Mouse (Mus musculus): Measurements from ENCODE around the gene Brwd3. TPM values are rescaled to one million over a fixed set of nuclear protein-coding genes. Genes with fewer than 3 reads are reported as not detected.

Gene Brwd3
- total RNA-seq (2023): 10 to 100 TPM; 22.0 TPM

DNA sequence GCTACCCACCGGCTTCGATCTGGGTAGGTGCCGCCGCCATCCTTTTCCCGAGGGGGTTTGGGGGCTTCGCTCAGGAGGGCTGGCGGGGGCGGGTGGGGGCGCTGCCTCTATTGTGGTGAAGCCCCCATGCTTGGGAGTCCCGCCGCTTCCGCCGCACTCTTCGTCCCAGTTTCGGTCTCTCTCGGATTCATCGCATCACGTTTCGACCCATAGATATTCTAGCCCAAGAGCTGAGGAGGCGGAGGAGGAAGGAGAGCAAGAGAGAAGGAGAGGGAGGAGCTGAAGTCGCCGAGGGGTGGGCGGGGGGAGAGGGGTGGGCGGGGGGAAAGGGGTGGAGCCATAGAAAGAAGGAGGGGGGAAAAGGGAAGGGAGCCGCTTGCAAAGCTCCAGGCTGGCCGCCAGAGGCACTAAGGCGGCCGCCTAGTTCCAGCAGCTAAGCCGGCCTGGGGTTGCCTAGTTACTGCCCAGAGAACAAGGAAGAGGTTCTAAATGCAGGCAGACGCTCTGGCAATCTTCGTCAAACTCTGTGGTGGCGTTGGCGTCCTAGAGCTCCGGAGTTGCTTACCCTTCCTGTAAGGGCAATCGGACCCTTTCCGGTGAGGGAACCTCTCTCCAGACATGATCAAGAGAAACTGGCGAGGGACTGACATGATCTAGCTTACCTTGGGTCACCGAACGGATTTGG lies at the start of gene Brwd3:
Gene Brwd3 (minus strand): TSS at position 283 of the 685 bp plus-strand sequence.

Other genes starting within 250 kb of the Brwd3 start
- gene Gm379, start 169.5 kb downstream of the Brwd3 start, total RNA-seq (2023): not detected
- gene Hmgn5, start 179.0 kb upstream of the Brwd3 start, total RNA-seq (2023): 10 to 100 TPM in 1 of 2 experiments, 1 to 10 TPM in 1; 8.4 to 11.8 TPM